Mouse (Mus musculus) embryonic fibroblast, embryonic 13.5 days (primary cell): ENCODE results near the gene Defb23.

ENCODE experiments used
- CTCF ChIP-seq: IDR thresholded peaks from 2 replicates; pipeline ENCODE4 v1.5.1; 2011; ENCODE audit warnings: mild to moderate bottlenecking, control low read depth, low read length, moderate library complexity, borderline replicate concordance; ENCODE audit not compliant: insufficient read depth
- POLR2A ChIP-seq: IDR thresholded peaks from 2 replicates; pipeline ENCODE4 v1.6.1; 2011; ENCODE audit warnings: low read depth, mild to moderate bottlenecking, control low read depth, low read length, moderate library complexity

GRCm38 (mm10) chr2:152410971-152411371, 53.4 kb downstream of the Defb23 start:
- peak; percentile 53; the same call in 1 of the 2 replicates for TF ChIP-seq POLR2A
- TF ChIP-seq CTCF, result no peak
